Mouse (Mus musculus): ENCODE measurements around the gene Apc2. TPM values are rescaled to one million over a fixed set of nuclear protein-coding genes. Genes with fewer than 3 reads are reported as not detected.

Gene Apc2
- polyA plus RNA-seq, 1 experiment from 2014 or later = 0.96 TPM

- H3K4me1 ChIP-seq (replicated peaks) = peaks cover 69% of the 10 kb centered on the region
- 1% methylated on average over 79 of the region's 81 CpGs for WGBS
- peak overlapping the region; percentile 84 for H3K4me2 ChIP-seq
- ATAC-seq (replicated peaks; ENCODE audit: insufficient number of reproducible peaks, insufficient read depth, low FRiP score, low read depth) = peak; percentile 61
- H3K4me3 ChIP-seq = peak overlapping the region; percentile 99
- peak overlapping the region; percentile 100 for H3K9ac ChIP-seq
- H3K36me3 ChIP-seq = 0 out of 2 replicates have a peak, but pooled peaks cover 4% of the 10 kb centered on the region
- no peaks in the 10 kb centered on the region for H3K9me3 ChIP-seq (replicated peaks)
- peak overlapping the region; percentile 93 for H3K27ac ChIP-seq
- H3K27me3 ChIP-seq = no peaks in the 10 kb centered on the region
These were observed 31.2 kb upstream of the Apc2 start for GRCm38 (mm10) chr10:80264341-80265148.

- no peak for ATAC-seq (replicated peaks; ENCODE audit: insufficient number of reproducible peaks, insufficient read depth, low FRiP score, low read depth)
- Histone ChIP-seq H3K4me2 (peak overlapping the region; percentile 84), H3K9ac (peak overlapping the region; percentile 100), H3K36me3 (0 out of 2 replicates have a peak, but pooled peaks cover 4% of the 10 kb centered on the region), H3K27me3 (no peaks in the 10 kb centered on the region), H3K9me3 (replicated peaks) (no peaks in the 10 kb centered on the region), H3K4me3 (peak overlapping the region; percentile 99), H3K27ac (peak overlapping the region; percentile 93), H3K4me1 (replicated peaks) (peaks cover 67% of the 10 kb centered on the region)
- WGBS = 0% methylated on average over 18 of the region's 18 CpGs
These were observed 30.7 kb upstream of the Apc2 start for GRCm38 (mm10) chr10:80265149-80265486.

GRCm38 (mm10) chr10:80270099-80270498 is 25.7 kb upstream of the Apc2 start:
- H3K36me3 ChIP-seq = peaks cover 20% of the 10 kb centered on the region
- ATAC-seq (replicated peaks; ENCODE audit: insufficient number of reproducible peaks, insufficient read depth, low FRiP score, low read depth) = no peak
- peaks cover 78% of the 10 kb centered on the region for H3K4me1 ChIP-seq (replicated peaks)
- no peaks in the 10 kb centered on the region for H3K27me3 ChIP-seq
- WGBS = 79% methylated on average over 2 of the region's 2 CpGs
- no peak overlapping the region for H3K4me3 ChIP-seq
- peak overlapping the region; percentile 8; the same call in 1 of the 2 replicates for H3K27ac ChIP-seq
- H3K9ac ChIP-seq = peak overlapping the region; percentile 31; the same call in 1 of the 2 replicates
- H3K9me3 ChIP-seq (replicated peaks) = no peaks in the 10 kb centered on the region
- H3K4me2 ChIP-seq = no peak overlapping the region; the same call in 1 of the 2 replicates

- no peaks in the 10 kb centered on the region for H3K27me3 ChIP-seq
- H3K9me3 ChIP-seq (replicated peaks) = no peaks in the 10 kb centered on the region
- WGBS = 52% methylated on average over 6 of the region's 6 CpGs
- 0 out of 2 replicates have a peak overlapping the region, but pooled peaks have one; percentile 31 for H3K9ac ChIP-seq
- H3K4me3 ChIP-seq = no peak overlapping the region
- peak overlapping the region; percentile 8; the same call in 1 of the 2 replicates for H3K27ac ChIP-seq
- ATAC-seq (replicated peaks; ENCODE audit: insufficient number of reproducible peaks, insufficient read depth, low FRiP score, low read depth) = no peak
- H3K4me1 ChIP-seq (replicated peaks) = peaks cover 75% of the 10 kb centered on the region
- H3K4me2 ChIP-seq = no peak overlapping the region; the same call in 1 of the 2 replicates
- H3K36me3 ChIP-seq = peaks cover 24% of the 10 kb centered on the region
These were observed 25.0 kb upstream of the Apc2 start for GRCm38 (mm10) chr10:80270734-80271181.

DNA sequence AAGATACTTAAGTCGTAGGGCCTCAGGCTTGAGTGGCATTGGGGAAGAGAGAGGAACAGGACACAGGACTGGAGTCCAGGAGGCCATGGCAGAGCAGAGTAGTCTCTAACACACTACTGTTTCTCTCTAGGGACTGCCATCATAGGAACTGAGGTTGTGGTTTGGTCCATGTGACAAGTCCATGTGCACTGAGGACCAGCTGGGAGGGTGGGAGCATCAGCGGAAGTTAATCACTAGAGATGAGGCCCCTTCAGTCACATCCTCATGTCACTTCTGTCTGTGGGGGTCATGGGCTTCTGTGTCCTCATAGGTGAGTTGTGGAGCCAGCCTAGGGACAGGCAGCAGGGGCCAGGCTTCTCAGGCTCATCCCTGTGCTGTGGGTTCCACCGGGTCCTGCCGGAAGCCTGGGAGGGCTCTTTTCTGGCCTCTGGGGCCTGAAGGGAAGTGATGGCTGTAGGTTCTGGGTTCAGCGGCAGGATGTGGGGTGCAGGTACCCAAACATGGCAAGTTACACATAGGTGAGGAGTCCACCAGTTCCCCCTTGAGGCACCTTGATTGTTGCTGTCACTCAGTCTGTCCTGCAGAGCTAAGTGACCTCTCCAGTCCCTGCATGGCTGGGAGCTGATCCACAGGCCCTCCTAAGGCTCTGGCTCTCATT is 24.5 kb upstream of the Apc2 start:
- H3K36me3 ChIP-seq = peaks cover 30% of the 10 kb centered on the region
- 71% methylated on average over 5 of the region's 5 CpGs for WGBS
- ATAC-seq (replicated peaks; ENCODE audit: insufficient number of reproducible peaks, insufficient read depth, low FRiP score, low read depth) = no peak
- H3K9ac ChIP-seq = peak overlapping the region; percentile 18; the same call in 1 of the 2 replicates
- H3K4me2 ChIP-seq = no peak overlapping the region
- no peak overlapping the region for H3K4me3 ChIP-seq
- peaks cover 70% of the 10 kb centered on the region for H3K4me1 ChIP-seq (replicated peaks)
- no peaks in the 10 kb centered on the region for H3K27me3 ChIP-seq
- no peaks in the 10 kb centered on the region for H3K9me3 ChIP-seq (replicated peaks)
- no peak overlapping the region for H3K27ac ChIP-seq

DNA sequence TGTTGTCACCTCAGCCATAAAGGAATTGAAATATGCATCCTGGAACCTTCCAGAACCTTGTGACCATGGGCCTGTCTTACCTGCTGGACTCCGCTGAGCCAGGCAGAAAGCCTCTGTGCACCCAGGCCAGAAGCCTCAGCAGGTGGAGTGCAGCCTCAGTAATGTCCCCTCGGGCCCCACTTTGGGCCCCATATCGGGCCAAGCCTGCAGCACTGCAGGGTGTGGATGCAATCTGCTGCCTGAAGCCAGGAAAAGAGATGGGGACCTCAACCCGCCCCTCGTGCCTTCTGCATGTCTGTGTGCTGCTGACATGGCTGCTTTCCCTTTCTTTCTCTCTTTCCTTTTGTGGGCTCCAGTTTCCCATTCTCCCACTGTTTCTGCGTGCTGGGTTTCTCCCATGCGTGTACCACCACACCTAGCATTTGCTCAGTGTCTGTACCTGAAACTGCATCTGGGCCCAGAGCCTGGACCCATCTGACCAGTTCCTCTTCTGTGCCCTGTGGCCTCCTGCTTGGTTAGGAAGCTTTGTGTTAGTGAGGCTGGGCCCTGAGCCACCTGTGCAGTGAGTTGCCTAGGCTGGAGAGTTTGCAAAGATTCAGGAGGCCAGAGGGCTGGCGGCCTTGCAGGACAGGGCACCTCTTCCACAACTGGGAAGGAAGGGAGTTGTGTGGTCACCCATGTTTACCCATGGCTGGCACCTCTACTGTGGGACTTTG is 23.7 kb upstream of the Apc2 start:
- ATAC-seq (replicated peaks; ENCODE audit: insufficient number of reproducible peaks, insufficient read depth, low FRiP score, low read depth) = no peak
- Histone ChIP-seq H3K36me3 (peaks cover 36% of the 10 kb centered on the region), H3K9ac (no peak overlapping the region; the same call in 1 of the 2 replicates), H3K4me1 (replicated peaks) (peaks cover 63% of the 10 kb centered on the region), H3K4me3 (no peak overlapping the region), H3K4me2 (no peak overlapping the region), H3K9me3 (replicated peaks) (no peaks in the 10 kb centered on the region), H3K27ac (no peak overlapping the region), H3K27me3 (no peaks in the 10 kb centered on the region)
- 88% methylated on average over 8 of the region's 8 CpGs for WGBS

DNA sequence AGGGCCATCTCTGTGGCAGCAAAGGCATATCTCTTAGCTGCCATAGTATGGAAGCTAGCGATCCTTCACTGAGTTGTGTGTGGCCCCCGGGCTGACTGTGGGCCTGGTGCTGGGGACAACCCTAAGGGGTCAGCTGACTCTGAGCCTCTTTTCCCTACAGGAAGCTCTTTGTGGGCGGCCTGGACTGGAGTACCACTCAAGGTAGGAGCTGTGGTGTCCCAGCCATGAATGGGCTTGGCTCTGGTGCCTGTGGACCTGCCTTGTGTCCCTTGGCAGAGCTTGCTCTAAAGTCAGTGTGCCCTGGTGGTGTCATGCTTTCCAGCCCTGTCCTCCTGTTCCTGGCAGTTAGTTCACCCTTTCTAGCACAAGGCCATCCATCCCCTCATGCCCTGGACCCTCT is 21.9 kb upstream of the Apc2 start:
- 71% methylated on average over 3 of the region's 3 CpGs for WGBS
- H3K9me3 ChIP-seq (replicated peaks) = no peaks in the 10 kb centered on the region
- peaks cover 44% of the 10 kb centered on the region for H3K4me1 ChIP-seq (replicated peaks)
- H3K27ac ChIP-seq = no peak overlapping the region
- H3K9ac ChIP-seq = no peak overlapping the region
- no peak overlapping the region for H3K4me2 ChIP-seq
- H3K4me3 ChIP-seq = no peak overlapping the region
- H3K36me3 ChIP-seq = peaks cover 50% of the 10 kb centered on the region
- H3K27me3 ChIP-seq = no peaks in the 10 kb centered on the region
- 0 out of 2 replicates have a peak, but pooled peaks have one; percentile 7 for ATAC-seq (replicated peaks; ENCODE audit: insufficient number of reproducible peaks, insufficient read depth, low FRiP score, low read depth)

GRCm38 (mm10) chr10:80276238-80276637 is 19.5 kb upstream of the Apc2 start:
- no peak for ATAC-seq (replicated peaks; ENCODE audit: insufficient number of reproducible peaks, insufficient read depth, low FRiP score, low read depth)
- no peak overlapping the region for H3K9ac ChIP-seq
- no peak overlapping the region for H3K27ac ChIP-seq
- H3K9me3 ChIP-seq (replicated peaks) = no peaks in the 10 kb centered on the region
- no peak overlapping the region for H3K4me3 ChIP-seq
- 81% methylated on average over 5 of the region's 5 CpGs for WGBS
- no peaks in the 10 kb centered on the region for H3K27me3 ChIP-seq
- peaks cover 68% of the 10 kb centered on the region for H3K36me3 ChIP-seq
- H3K4me2 ChIP-seq = no peak overlapping the region
- peaks cover 31% of the 10 kb centered on the region for H3K4me1 ChIP-seq (replicated peaks)

DNA sequence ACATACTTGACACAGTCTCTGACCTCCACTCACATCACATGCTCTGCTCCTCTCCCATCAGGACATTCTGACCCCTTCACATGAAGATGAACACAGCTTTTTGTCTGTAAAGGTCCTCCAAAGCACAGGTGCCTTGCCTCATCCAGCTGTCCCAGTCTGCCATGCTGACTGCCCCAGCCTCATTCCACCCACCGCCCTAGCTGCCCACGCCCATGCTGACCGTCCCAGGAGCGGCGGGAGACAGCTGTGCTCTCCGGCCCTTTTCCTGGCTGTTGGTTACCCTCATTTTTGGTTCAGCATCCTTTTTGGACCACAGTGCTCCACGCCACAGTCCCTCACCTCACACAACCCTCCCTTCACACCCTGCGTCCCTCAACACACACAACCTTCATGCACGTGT is 17.4 kb upstream of the Apc2 start:
- no peak overlapping the region for H3K4me3 ChIP-seq
- no peak for ATAC-seq (replicated peaks; ENCODE audit: insufficient number of reproducible peaks, insufficient read depth, low FRiP score, low read depth)
- H3K36me3 ChIP-seq = peaks cover 75% of the 10 kb centered on the region
- H3K27me3 ChIP-seq = no peaks in the 10 kb centered on the region
- H3K4me1 ChIP-seq (replicated peaks) = peaks cover 32% of the 10 kb centered on the region
- 90% methylated on average over 9 of the region's 9 CpGs for WGBS
- no peaks in the 10 kb centered on the region for H3K9me3 ChIP-seq (replicated peaks)
- no peak overlapping the region for H3K9ac ChIP-seq
- H3K4me2 ChIP-seq = no peak overlapping the region
- no peak overlapping the region for H3K27ac ChIP-seq

- Histone ChIP-seq H3K27me3 (no peaks in the 10 kb centered on the region), H3K27ac (no peak overlapping the region), H3K9me3 (replicated peaks) (no peaks in the 10 kb centered on the region), H3K4me3 (no peak overlapping the region), H3K9ac (no peak overlapping the region), H3K4me2 (no peak overlapping the region), H3K4me1 (replicated peaks) (peaks cover 25% of the 10 kb centered on the region), H3K36me3 (peaks cover 77% of the 10 kb centered on the region)
- WGBS = 87% methylated on average over 12 of the region's 12 CpGs
- no peak for ATAC-seq (replicated peaks; ENCODE audit: insufficient number of reproducible peaks, insufficient read depth, low FRiP score, low read depth)
These were observed 16.5 kb upstream of the Apc2 start for GRCm38 (mm10) chr10:80279273-80279672.

DNA sequence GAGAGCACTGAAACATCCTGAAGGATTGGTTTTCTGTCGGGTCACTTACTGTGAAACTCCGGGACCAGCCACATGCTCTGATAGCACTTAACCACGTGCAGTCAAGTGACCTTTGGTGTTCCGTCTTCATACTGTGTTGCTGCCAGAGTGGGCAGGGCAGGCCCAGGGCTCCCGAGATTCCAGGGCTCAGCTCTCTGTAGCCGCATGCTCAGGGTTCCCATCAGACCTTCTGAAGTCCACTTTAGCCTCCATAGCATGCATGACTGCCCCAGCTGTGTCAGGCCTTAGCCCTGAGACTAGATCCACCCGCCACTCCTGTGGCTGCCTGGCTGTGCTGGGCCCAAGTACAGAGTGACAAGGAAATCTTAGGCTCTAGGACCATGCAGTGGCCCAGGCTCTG is 14.5 kb upstream of the Apc2 start:
- Histone ChIP-seq H3K9me3 (replicated peaks) (no peaks in the 10 kb centered on the region), H3K9ac (0 out of 2 replicates have a peak overlapping the region, but pooled peaks have one; percentile 19), H3K4me1 (replicated peaks) (peaks cover 25% of the 10 kb centered on the region), H3K4me2 (no peak overlapping the region), H3K36me3 (peaks cover 78% of the 10 kb centered on the region), H3K4me3 (no peak overlapping the region), H3K27me3 (no peaks in the 10 kb centered on the region), H3K27ac (peak overlapping the region; percentile 70)
- no peak; the same call in 1 of the 2 replicates for ATAC-seq (replicated peaks; ENCODE audit: insufficient number of reproducible peaks, insufficient read depth, low FRiP score, low read depth)
- 49% methylated on average over 7 of the region's 7 CpGs for WGBS

Measured in heart, embryonic 15.5 days (tissue).